Mouse (Mus musculus): ENCODE data around the gene Rarg. TPM values are rescaled to one million over a fixed set of nuclear protein-coding genes. Genes with fewer than 3 reads are reported as not detected.

The Rarg gene
- total RNA-seq, 2 experiments from 2014 or later: 12.9 to 16.6 TPM

DNA sequence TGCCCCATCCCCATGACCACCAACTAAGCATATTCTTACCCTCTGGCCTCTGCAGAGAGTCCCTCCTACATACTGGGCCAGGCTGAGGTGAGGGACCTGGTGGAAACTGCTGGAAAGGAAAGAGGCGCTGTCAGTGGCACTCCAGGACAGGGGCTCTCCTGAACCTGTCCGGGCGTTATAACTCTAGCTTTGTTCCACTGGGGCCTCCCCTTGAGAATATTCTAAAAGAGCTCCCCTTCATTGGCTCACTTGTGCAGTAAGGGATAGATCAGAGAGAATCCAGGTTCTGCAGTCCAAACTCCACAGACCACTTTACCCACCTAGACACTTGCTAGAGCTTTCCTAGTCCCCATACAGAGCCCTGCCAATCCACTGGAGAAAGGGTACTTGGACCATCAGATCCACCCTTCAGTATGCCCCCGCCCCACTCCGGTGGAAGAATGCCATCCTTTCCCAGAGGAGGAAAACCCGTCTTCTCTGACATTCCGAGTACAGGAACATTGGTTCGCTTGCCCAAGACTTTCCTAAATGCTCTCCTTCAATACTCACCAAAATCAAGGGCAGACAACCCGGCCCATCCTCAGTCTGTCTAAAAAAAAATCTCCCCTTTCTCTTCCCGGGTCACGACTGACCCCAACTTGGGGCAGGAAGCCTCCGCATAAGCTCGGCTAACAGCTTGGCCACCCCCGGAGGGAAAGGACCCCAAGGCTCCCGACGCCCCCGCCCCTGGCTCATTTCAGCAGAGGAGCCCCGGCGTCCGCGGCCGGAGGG lies 701 bp downstream of the Rarg start:
- DNase-seq: no peak

DNA sequence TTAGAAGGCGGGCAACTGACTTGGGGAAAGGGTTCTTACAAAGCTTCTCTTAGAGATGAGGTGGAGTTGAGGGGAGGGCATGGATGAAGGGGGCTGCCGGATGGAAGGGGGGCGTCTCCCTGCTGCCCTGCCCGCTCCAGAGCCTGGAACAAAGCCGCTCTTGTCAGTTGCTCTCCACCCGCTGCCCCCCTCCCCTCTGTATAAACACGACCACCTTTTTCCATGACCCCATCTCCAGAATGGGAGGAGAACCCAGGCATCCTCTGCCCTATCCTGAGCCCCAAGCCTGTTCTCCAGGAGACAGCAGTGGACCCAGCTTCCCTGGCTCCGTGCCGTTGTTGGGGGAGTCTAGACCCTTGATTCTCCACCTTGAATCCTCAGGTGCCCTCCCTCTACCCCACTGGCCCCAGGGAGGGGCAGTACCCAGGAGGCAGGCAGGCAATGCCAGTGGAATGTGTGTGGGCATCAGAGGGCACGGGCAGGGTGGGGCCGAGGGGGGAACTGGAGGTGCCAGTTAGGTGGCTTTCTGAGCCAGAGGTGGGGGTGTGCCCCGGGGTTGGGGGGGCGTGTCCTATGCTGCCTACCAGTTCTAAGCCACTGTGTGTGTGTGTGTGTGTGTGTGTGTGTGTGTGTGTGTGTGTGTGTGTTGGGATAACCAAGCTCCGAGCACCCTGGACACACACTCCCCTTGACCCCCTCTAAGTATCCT lies 1.6 kb downstream of the Rarg start:
- no peak for DNase-seq

- DNase-seq: no peak
Measured at GRCm38 (mm10) chr15:102250521-102250920, 6.8 kb downstream of the Rarg start.

GRCm38 (mm10) chr15:102249967-102250366 lies 7.3 kb downstream of the Rarg start:
- DNase-seq: no peak

DNA sequence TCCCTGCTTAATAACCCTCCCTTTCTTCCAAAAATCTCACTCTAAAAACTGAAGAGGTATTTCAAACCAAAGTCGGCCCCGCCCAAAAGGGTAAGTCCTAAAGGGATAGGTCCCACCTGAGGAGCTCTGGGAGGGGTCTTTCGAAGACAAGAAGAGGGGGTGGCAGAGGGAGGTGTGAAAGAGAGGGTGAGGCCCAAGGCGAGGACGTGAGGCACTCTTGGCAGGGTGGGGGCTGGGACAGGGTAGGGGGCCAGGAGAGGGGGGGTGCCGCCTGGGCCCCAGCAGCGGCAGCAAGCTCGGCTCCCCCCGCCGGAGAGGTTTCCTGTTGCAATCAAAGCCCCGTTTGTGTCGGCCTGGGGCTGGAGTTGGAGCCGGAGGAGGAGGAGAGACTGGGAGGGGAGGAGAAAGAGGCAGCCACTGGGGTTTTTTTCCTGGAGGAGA lies 8.0 kb downstream of the Rarg start:
- peak; percentile 57 for DNase-seq

- no peak for DNase-seq
Measured at GRCm38 (mm10) chr15:102248812-102249191, 8.5 kb downstream of the Rarg start.

- DNase-seq: no peak
Measured at GRCm38 (mm10) chr15:102248131-102248811, 9.0 kb downstream of the Rarg start.

DNA sequence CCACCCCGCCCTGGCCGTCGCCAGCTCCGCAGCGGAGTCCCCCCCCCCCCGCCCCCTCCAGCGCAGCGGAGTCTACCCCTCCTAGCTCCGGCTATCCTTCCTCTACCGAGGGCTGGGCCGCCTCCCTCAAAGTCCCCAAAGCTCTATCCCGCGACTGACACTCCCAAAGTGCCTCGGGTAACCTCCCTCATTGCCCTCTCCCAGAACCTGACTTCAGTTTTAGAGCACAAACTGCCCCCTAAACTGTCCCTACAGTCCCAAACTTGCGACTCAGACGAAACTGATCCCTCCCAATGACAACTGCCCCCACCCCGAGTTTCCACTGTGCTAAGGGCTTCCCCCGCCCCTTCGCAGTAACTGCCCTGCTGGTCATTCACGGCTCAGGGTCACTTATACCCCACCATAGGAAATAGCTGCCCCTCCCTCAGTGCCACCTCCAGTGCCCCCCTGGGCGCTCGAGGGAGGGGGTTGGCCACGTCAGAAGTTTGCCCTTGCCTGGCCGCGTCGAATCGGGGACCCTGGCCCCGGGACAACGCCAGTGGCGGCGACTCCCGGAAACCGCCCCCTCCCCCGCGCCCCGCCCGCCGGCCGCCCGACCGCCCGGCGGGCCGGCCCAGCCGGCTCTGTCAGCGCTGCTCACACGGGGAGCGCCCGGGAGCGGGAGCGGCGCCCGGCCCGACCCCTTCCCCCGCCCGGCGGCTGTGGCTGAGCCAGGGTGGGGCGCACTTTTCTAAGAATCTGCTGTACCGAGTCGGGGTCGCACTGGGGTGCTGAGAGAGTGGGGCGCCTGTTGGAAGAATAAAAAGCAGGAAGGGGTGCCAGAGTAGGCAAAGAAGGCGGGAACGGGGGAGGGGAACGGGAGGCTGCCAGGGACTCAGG lies 9.8 kb downstream of the Rarg start:
- peak; percentile 80 for DNase-seq

DNA sequence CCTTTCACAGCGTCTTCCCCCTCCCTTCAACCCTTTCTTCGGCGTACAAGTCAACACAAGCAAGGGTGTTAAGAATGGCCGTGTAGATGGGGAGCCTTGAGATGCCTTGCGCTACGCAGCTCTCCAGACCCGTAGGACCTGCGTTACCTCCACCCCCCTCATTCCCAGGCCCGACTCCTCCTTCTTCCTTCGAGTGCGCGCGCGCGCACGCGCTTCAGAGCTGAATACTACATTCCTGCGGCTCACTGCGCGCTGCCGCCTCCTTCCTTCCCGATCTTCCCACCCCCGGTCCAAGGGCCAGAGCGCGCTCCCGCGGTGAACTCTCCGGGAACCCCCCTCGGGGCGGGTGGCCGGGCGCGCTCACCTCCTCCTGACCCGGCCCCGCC lies 10.5 kb downstream of the Rarg start:
- peak; percentile 96 for DNase-seq

DNA sequence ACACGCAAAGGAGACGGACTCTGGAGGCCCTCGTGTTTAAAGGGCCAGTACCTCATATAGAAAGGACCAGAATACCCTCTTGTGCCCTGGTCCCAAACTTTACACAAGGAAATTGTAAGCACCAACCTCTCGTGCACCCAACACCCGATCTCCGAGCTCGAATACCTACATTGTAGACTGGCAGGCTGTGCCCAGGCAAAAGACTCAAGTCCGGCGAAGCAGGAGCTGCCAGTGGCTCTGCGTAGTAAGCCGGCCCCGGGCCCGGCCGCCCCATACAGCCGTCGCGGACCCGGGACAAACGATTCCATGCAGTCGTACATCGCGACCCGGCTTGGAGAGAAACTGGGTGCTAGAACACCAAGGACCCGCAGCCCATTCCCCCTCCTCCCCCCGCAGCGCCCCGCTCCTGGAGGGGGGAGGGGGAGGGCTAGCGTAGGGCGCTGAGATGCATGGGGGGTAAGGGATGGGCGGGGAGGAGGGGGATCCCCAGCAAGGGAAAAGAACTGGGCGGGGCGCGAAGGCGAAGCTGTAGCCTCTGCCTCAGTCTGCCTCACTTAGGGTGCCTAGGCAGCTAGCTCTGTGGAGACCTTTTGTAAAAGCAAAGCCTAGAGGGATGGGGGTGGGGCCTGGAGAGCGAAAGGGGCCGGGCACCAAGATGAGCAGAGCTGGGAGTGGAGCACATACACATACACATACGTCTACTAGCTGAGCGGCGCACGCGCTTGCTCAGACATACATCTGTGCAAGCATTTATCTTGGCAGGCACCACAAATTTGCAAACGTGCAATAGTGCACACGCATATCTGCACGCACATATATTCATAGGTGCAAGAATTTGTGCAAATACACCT lies 11.2 kb downstream of the Rarg start:
- peak; percentile 75 for DNase-seq

- no peak for DNase-seq
Measured at GRCm38 (mm10) chr15:102245461-102245881, 11.8 kb downstream of the Rarg start.

DNA sequence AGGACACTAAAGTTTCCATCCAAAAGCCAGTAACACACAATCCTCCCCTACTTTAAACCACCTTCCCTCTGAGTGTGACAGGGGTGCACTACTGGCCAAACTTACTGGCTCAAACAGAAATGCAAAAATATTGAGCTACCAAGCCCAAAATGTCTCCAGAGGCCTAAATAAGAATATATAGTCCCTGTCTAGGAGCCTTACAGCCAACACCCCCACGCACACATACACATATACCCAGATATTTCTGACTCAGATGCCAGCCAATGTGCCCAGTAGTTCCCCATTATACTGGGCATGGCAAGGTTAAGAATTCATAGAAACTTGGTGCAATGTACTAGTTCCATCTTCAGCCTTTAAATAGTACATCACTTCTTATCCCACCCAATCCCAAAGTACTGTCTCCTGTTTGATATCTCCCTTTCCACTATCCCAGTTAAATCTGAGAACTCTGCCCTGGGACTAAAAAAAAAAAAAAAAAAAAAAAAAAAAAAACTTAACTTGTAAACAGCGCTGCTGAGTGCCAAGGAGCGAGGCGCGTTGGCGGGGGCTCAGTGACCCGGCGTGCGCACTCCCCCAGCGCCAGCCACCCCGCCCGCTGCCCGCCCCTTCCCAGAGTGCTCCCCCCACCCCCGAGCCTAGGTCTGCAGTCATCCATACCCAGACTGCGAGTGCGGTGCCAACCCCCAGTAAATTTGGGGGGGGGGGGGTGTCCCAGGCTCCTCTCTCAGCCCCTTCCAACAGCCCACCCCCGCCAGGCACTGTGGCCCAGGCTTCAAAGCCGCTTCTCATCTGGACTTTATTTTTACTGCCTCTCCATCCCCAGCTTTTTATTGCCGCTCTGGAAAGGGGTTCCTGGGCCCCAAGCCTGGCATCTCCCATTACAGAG lies 12.8 kb downstream of the Rarg start:
- DNase-seq: no peak

GRCm38 (mm10) chr15:102243229-102244190 lies 13.8 kb downstream of the Rarg start:
- no peak for DNase-seq

GRCm38 (mm10) chr15:102242404-102243228 lies 14.7 kb downstream of the Rarg start:
- no peak for DNase-seq

GRCm38 (mm10) chr15:102240607-102241006 lies 16.7 kb downstream of the Rarg start:
- peak; percentile 60 for DNase-seq

- DNase-seq: no peak
Measured at GRCm38 (mm10) chr15:102239851-102240250, 17.5 kb downstream of the Rarg start.

- peak; percentile 88 for DNase-seq
Measured at GRCm38 (mm10) chr15:102239260-102239590, 18.1 kb downstream of the Rarg start.

- no peak for DNase-seq
Measured at GRCm38 (mm10) chr15:102238543-102239259, 18.6 kb downstream of the Rarg start.
